Mouse (Mus musculus) liver, embryonic 15.5 days (tissue): ENCODE results near the gene Mas1. TPM values are rescaled to one million over a fixed set of nuclear protein-coding genes. Genes with fewer than 3 reads are reported as not detected.

Experiments used
- ATAC-seq: fragments of 200-750 bp; cut with Nextera tagmentation; 2 replicates; pipeline ENCODE4 v1.8.0; 2017; ENCODE audit warnings: moderate number of reproducible peaks, mild to moderate bottlenecking, moderate library complexity; ENCODE audit not compliant: insufficient read depth
- H3K27ac ChIP-seq: fragments of 300-500 bp; sonication (generic); replicated peaks from 2 replicates; pipeline ENCODE4 v1.5.1; 2015; ENCODE audit warnings: mild to moderate bottlenecking, inconsistent platforms
- H3K27me3 ChIP-seq: fragments of 300-500 bp; sonication (generic); 2 replicates; pipeline ENCODE4 v1.6.1; 2015; ENCODE audit warnings: mild to moderate bottlenecking, inconsistent platforms
- H3K36me3 ChIP-seq: fragments of 300-500 bp; sonication (generic); replicated peaks from 2 replicates; pipeline ENCODE4 v1.6.1; 2015; ENCODE audit warnings: moderate library complexity, mild to moderate bottlenecking, inconsistent platforms
- H3K4me1 ChIP-seq: fragments of 300-500 bp; sonication (generic); replicated peaks from 2 replicates; pipeline ENCODE4 v1.6.1; 2015; ENCODE audit warnings: inconsistent platforms
- H3K4me2 ChIP-seq: fragments of 300-500 bp; sonication (generic); 2 replicates; pipeline ENCODE4 v1.6.1; 2015; ENCODE audit warnings: moderate library complexity, mild to moderate bottlenecking, inconsistent platforms
- H3K4me3 ChIP-seq: fragments of 300-500 bp; sonication (generic); replicated peaks from 2 replicates; pipeline ENCODE4 v1.5.1; 2015; ENCODE audit warnings: mild to moderate bottlenecking, inconsistent platforms
- H3K9ac ChIP-seq: fragments of 300-500 bp; sonication (generic); 2 replicates; pipeline ENCODE4 v1.6.1; 2015; ENCODE audit warnings: moderate library complexity, mild to moderate bottlenecking, inconsistent platforms
- H3K9me3 ChIP-seq: fragments of 300-500 bp; sonication (generic); replicated peaks from 2 replicates; pipeline ENCODE4 v1.6.1; 2016; ENCODE audit warnings: inconsistent platforms
- WGBS: fragments of 180-500 bp; shearing (Covaris S2); methylation state at CpG from one replicate; pipeline ENCODE4 v1.1.7; 2015; ENCODE audit warnings: mixed read lengths; ENCODE audit not compliant: insufficient replicate concordance; 5-methylcytosine and 5-hydroxymethylcytosine counted together
- polyA plus RNA-seq: library from polyadenylated mRNA; unstranded; fragments of >200 nt; fragmentation: Nextera tagmentation; extraction: Ambion mirVana; gene quantifications from 2 replicates; pipeline ENCODE4 v1.2.1, GENCODE M21; 2015

The Mas1 gene
- polyA plus RNA-seq, 1 experiment from 2014 or later = 0.33 TPM

DNA sequence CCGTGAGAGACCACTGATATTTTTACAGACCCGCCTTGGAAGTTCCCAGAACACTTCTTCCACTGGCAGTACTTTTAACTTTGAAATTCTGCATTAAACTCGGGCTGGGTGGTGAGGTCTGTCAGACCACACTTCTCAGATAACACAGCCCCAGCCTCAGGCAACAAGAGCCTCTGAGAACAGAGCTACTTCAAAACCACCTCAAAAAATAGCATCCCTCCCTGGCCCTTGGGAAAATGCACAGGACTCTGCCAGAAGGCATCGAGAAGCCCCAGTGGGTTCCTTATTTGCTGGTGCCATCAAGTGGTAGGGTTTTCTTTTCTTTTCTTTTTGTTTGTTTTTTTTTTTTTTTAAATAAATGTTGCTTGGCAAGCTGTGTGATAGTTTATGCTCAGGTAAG, 697 bp upstream of the Mas1 start:
- no peaks in the 10 kb centered on the region for H3K9me3 ChIP-seq
- no peaks in the 10 kb centered on the region for H3K4me1 ChIP-seq
- H3K4me2 ChIP-seq = no peak overlapping the region
- H3K9ac ChIP-seq = no peak overlapping the region
- H3K36me3 ChIP-seq = no peaks in the 10 kb centered on the region
- H3K27ac ChIP-seq = no peak overlapping the region
- no peak overlapping the region for H3K4me3 ChIP-seq
- H3K27me3 ChIP-seq = peaks cover 17% of the 10 kb centered on the region
- ATAC-seq = no peak
- 13% methylated on average over 4 of the region's 4 CpGs for whole genome bisulfite sequencing

DNA sequence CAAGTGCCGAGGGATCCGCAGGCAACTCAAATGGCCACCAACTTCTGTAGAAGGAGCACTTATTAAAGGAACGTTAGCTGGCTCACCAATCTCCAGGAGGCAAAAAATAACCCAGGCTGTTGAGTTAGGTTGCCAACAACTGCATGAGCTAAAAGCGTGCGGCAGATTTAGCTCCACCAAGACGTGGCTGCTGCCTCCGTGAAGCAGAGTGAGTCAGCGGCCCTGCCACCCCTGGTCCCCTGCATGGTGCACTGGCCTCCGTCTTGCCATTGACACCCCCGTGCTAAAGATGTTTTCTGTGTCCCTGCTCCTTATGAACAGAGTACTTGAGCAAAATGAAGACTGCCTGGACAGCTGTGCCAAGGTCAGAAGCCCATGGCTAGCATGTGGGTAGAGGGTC, 1.1 kb downstream of the Mas1 start:
- peaks cover 9% of the 10 kb centered on the region for H3K27me3 ChIP-seq
- H3K9me3 ChIP-seq = no peaks in the 10 kb centered on the region
- no peak overlapping the region for H3K9ac ChIP-seq
- ATAC-seq = no peak
- H3K4me3 ChIP-seq = no peak overlapping the region
- H3K27ac ChIP-seq = no peak overlapping the region
- H3K4me1 ChIP-seq = no peaks in the 10 kb centered on the region
- no peaks in the 10 kb centered on the region for H3K36me3 ChIP-seq
- no peak overlapping the region for H3K4me2 ChIP-seq
- WGBS = 70% methylated on average over 10 of the region's 10 CpGs

DNA sequence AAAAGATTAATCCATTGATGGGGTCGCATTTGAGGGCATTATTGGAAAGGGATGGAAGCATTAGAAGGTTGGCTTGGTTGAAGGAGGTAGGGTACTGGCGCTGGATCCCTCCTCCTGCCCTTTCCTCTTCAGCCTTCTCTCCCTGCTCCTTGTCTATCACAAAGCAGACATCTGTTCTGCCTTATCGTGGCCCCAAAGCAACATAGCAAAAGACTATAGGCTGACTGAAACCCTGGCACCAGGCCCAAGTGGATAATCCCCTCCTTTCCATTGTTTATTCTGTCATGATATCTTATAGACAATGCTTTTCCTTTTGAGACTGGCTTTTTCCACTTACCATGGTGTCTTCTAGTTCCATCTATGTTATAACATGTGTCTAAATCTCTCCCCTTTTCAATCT, 2.5 kb downstream of the Mas1 start:
- WGBS = 35% methylated on average over 3 of the region's 3 CpGs

DNA sequence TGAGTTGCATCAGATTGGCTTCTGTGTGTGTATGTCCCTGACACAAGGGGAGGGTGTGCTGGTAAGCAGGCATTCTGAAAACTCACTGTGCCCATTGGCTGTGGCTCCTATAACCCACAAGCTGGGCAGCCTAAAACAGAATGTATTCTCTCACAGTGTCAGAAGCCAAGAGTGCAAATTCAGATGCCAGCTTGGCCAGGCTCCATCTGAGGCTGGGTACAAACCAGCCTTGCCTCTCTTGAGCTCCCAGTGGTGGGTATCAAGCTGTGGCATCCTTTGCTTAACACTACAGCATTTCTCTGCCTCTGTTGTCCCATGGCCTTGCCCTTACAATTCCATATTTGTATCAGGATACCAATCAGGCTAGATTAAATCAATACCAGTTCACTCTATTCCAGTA, 3.8 kb downstream of the Mas1 start:
- H3K4me2 ChIP-seq = no peak overlapping the region
- no peaks in the 10 kb centered on the region for H3K27me3 ChIP-seq
- ATAC-seq = no peak
- H3K9ac ChIP-seq = no peak overlapping the region
- H3K9me3 ChIP-seq = no peaks in the 10 kb centered on the region
- H3K4me1 ChIP-seq = no peaks in the 10 kb centered on the region
- H3K36me3 ChIP-seq = no peaks in the 10 kb centered on the region
- H3K4me3 ChIP-seq = no peak overlapping the region
- no peak overlapping the region for H3K27ac ChIP-seq

More for the DNA sequence above, 2.5 kb downstream of the Mas1 start:
- Histone ChIP-seq H3K4me1 (no peaks in the 10 kb centered on the region), H3K4me2 (no peak overlapping the region), H3K27me3 (peaks cover 7% of the 10 kb centered on the region; the same call in 1 of the 2 replicates), H3K4me3 (no peak overlapping the region), H3K9me3 (no peaks in the 10 kb centered on the region), H3K27ac (no peak overlapping the region), H3K36me3 (no peaks in the 10 kb centered on the region), H3K9ac (no peak overlapping the region)
- no peak for ATAC-seq

DNA sequence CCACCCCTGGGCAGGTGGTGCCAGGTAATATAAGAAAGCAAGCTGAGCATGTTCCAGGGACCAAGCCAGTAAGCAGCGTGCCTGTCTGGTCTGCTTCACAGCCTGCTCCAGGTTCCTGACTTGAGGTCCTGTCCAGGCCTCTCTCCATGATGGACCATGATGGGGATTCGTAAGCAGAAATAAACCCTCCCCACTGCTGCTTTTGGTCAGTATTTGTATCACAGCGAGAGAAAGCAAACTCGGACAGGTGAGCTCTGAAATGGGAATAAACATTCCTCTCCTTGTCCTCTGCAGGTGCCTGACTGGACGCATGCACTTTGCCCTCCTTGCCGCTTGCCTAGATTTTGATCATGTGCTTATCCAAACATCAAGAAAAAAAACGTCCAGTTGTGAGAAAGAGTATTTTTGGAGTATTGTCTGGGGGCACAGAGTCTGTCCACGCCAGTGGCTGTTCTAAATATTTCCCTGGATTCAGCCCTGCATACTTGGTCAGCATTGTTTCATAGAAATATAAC, 8.9 kb downstream of the Mas1 start:
- Histone ChIP-seq H3K9me3 (no peaks in the 10 kb centered on the region), H3K36me3 (no peaks in the 10 kb centered on the region), H3K9ac (no peak overlapping the region), H3K27ac (no peak overlapping the region), H3K27me3 (no peaks in the 10 kb centered on the region), H3K4me3 (no peak overlapping the region), H3K4me1 (no peaks in the 10 kb centered on the region), H3K4me2 (no peak overlapping the region)
- ATAC-seq = no peak
- WGBS = 55% methylated on average over 8 of the region's 8 CpGs

DNA sequence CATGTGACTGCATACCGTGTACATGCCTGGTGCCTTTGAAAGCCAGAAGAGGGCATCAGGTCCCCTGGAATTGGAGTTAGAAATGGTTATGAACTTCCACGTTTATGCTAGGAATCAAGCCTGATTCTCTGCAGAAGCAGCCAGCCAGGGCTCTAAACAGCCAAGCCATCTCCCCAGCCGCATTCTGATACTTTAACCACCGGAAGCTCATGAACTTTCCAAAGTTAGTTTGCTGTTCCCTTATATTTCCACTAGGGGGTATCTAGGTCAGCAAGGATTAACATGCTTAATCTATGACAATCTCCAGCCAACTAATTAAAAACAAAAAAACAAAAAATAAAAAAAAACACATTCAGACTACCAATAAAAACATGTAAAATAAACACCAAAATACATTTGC, 9.9 kb downstream of the Mas1 start:
- no peaks in the 10 kb centered on the region for H3K9me3 ChIP-seq
- H3K36me3 ChIP-seq = no peaks in the 10 kb centered on the region
- H3K4me3 ChIP-seq = no peak overlapping the region
- 30% methylated on average over 4 of the region's 4 CpGs for WGBS
- no peak overlapping the region for H3K4me2 ChIP-seq
- H3K4me1 ChIP-seq = no peaks in the 10 kb centered on the region
- no peak overlapping the region for H3K27ac ChIP-seq
- H3K27me3 ChIP-seq = no peaks in the 10 kb centered on the region
- ATAC-seq = no peak
- H3K9ac ChIP-seq = no peak overlapping the region

DNA sequence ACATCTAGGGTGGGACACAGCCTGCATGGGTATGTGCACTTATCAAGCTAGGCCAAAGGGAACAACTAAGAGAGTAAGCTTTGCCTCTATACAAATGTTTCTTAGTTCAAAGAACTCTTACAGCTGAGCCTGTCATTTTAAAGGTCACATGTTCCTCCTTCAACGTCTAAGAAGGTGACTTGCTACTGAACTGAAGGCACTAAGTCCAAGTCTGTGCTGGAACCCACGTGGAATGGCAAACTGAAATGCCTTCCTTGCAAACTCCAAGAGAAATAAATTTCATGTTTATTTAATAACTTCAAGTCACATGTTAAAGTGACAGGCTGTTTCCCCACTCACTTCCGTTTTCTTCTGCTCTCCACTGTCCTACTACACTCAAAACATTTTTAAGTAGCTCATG, 10.5 kb downstream of the Mas1 start:
- 36% methylated on average over 3 of the region's 3 CpGs for WGBS
- H3K27ac ChIP-seq = no peak overlapping the region
- H3K9ac ChIP-seq = no peak overlapping the region
- no peaks in the 10 kb centered on the region for H3K4me1 ChIP-seq
- no peaks in the 10 kb centered on the region for H3K9me3 ChIP-seq
- ATAC-seq = no peak
- H3K36me3 ChIP-seq = no peaks in the 10 kb centered on the region
- H3K4me3 ChIP-seq = no peak overlapping the region
- no peak overlapping the region for H3K4me2 ChIP-seq
- no peaks in the 10 kb centered on the region for H3K27me3 ChIP-seq

DNA sequence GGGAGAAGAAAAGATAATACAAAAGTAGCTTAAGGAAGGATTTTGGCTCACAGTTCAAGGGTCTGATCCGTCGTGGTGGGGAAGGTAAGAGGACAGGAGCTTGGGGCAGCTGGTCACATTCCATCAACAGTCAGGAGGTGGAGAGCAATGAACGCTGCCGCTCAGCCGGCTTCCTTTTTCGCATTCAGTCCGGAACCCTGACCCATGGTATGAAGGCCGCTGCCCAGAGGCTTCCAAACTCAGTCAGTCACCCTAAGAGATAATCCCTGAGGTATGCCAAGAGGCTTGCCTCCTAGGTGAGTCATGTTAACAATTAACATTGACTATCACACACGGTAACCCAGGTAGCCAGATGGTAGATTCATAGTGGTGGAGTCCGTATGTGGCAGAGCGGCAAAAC, 13.6 kb downstream of the Mas1 start:
- H3K4me2 ChIP-seq = no peak overlapping the region
- no peak overlapping the region for H3K27ac ChIP-seq
- no peaks in the 10 kb centered on the region for H3K36me3 ChIP-seq
- no peaks in the 10 kb centered on the region for H3K4me1 ChIP-seq
- no peak overlapping the region for H3K4me3 ChIP-seq
- H3K9ac ChIP-seq = no peak overlapping the region
- WGBS = 82% methylated on average over 11 of the region's 11 CpGs
- no peaks in the 10 kb centered on the region for H3K9me3 ChIP-seq
- ATAC-seq = no peak
- no peaks in the 10 kb centered on the region for H3K27me3 ChIP-seq

DNA sequence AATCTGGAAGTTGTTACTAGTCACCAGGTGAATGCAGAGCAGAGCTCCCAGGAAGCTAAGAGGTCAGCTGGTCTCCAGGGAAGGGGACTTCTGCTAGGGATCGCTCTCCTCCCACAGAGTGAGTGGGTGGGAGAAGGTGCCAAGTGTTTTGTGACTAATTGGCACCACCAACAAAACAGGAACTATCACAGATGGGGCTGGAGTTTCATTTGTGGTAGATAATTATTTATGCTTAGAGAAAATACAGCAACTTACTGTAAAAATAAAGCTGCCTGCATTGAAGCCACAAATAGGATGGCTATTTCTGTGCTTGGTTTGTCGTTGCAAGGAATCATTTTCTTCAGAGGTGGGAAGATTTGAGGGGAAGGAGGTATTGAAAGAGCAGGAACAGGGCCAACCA, 14.1 kb downstream of the Mas1 start:
- Histone ChIP-seq H3K9ac (no peak overlapping the region), H3K36me3 (no peaks in the 10 kb centered on the region), H3K27me3 (no peaks in the 10 kb centered on the region), H3K4me1 (no peaks in the 10 kb centered on the region), H3K4me2 (no peak overlapping the region), H3K27ac (no peak overlapping the region), H3K9me3 (no peaks in the 10 kb centered on the region), H3K4me3 (no peak overlapping the region)
- WGBS = 55% methylated on average over 2 of the region's 2 CpGs
- ATAC-seq = no peak

DNA sequence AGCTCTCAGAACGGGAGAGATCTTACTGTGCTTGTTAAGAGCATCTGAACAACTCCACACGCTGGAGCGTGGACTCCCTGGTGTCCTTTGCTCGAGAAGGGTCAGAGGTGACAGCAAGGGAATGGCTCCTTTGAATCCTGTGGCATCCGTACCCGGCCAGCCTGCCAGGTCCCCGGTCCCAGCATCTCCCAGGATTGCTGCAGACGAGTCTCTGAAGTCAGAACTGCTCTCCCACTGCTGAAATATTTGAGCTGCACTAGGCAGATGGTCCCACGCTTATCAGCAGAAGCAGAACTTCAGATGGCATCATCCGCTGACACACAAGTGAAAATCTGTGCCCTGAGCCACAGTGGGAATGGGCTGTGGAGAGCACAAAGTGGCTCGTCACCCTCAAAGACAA, 16.3 kb downstream of the Mas1 start:
- ATAC-seq = no peak
- no peaks in the 10 kb centered on the region for H3K9me3 ChIP-seq
- H3K4me1 ChIP-seq = no peaks in the 10 kb centered on the region
- peaks cover 3% of the 10 kb centered on the region for H3K27me3 ChIP-seq
- H3K27ac ChIP-seq = no peak overlapping the region
- H3K9ac ChIP-seq = no peak overlapping the region
- no peaks in the 10 kb centered on the region for H3K36me3 ChIP-seq
- no peak overlapping the region for H3K4me3 ChIP-seq
- 59% methylated on average over 11 of the region's 11 CpGs for WGBS
- no peak overlapping the region for H3K4me2 ChIP-seq

DNA sequence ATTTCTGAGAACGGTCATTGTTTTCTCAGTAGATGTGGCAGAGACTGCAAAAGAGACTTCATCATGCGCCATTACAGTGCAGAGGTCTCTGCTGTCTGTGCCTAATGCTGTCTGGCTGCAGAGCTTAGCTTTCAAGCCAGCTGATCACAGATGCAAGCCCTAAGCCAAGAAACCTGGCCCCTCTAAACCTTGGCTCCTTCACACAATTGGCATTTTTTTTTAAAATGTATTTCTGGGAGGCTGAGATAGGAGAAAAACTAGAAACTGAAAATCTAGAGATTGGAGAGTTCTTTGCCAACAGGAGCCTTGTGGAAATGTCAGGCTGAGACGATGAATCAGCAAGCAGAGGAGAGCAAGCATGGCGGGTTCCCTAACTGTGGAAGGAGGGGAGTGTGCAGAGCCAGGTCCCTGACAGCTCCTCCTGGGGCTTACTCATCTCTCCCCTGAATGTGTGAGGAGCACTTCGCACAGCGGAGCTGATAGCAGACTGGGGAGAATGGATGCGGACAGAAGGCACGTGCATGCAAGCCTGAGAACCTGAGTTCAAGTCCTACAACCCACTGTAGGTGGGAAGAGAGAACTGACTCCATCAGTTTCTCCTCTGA, 18.1 kb downstream of the Mas1 start:
- WGBS = 61% methylated on average over 8 of the region's 8 CpGs
- ATAC-seq = no peak
- no peak overlapping the region for H3K9ac ChIP-seq

DNA sequence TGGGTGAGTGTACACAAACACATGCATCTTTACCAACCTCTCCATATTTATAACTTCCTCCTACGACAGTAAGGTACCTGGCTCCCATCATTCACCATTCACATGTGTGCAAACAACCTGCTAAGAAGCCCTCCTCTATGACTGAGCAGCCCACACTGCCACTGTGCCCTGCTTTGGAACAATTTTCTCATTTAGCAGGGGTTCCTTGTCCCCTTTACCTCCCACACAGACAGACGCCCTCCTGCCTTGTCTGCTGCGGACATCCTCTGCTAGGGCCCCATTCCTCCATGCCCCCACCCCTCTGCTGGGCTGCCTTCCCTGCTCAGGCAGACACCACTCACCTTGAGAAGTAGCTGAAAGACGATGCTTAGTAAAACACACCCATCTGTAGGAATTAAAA, 20.2 kb downstream of the Mas1 start:
- Histone ChIP-seq H3K4me3 (no peak overlapping the region), H3K9ac (no peak overlapping the region), H3K4me1 (no peaks in the 10 kb centered on the region), H3K36me3 (no peaks in the 10 kb centered on the region), H3K27me3 (peaks cover 6% of the 10 kb centered on the region), H3K4me2 (no peak overlapping the region), H3K27ac (no peak overlapping the region), H3K9me3 (no peaks in the 10 kb centered on the region)
- WGBS = 48% methylated on average over 4 of the region's 4 CpGs
- ATAC-seq = no peak

More for the DNA sequence above, 18.1 kb downstream of the Mas1 start:
- Histone ChIP-seq H3K4me1 (no peaks in the 10 kb centered on the region), H3K4me3 (no peak overlapping the region), H3K4me2 (no peak overlapping the region), H3K27me3 (peaks cover 6% of the 10 kb centered on the region), H3K9me3 (no peaks in the 10 kb centered on the region), H3K36me3 (no peaks in the 10 kb centered on the region), H3K27ac (no peak overlapping the region)
